Mouse (Mus musculus): ENCODE measurements around the gene Megf8. TPM values are rescaled to one million over a fixed set of nuclear protein-coding genes. Genes with fewer than 3 reads are reported as not detected.

Megf8 gene
- polyA plus RNA-seq, 1 experiment from 2014 or later = 18.2 TPM

DNA sequence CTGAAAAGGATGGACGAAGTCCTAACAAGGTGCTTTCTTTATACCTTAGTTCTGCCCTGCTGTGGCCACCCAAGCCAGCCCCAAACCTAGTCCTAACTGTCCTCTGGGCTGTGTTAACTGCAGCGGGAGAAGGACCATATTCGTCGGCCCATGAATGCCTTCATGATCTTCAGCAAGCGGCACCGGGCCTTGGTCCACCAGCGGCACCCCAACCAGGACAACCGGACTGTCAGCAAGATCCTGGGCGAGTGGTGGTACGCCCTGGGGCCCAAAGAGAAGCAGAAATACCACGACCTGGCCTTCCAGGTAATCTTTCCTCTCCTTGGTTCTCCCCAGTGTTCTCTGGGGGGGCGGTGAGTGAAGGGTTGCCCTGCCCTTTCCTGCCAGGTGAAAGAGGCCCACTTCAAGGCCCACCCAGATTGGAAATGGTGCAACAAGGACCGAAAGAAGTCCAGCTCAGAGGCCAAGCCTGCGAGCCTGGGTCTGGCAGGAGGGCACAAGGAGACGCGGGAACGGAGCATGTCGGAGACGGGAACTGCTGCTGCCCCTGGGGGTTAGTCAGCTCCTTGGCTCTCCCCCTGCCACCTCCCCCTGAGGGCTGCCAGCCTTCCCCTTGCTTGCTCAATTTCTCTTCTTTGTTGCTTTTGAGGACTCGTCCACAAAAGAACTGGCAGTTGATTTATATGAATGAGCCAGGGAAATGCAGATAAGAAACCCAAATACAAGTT is 31.3 kb upstream of the Megf8 start:
- Histone ChIP-seq H3K4me3 (ENCODE audit: low read length) (no peak overlapping the region), H3K4me1 (ENCODE audit: insufficient read depth, low read length) (peaks cover 33% of the 10 kb centered on the region), H3K27ac (ENCODE audit: low read length) (no peak overlapping the region), H3K9ac (replicated peaks; ENCODE audit: low read length) (no peak overlapping the region), H3K27me3 (ENCODE audit: insufficient read depth, low read length) (no peaks in the 10 kb centered on the region), H3K4me2 (replicated peaks; ENCODE audit: low read depth, low read length) (no peak overlapping the region), H3K9me3 (ENCODE audit: low read length) (peaks cover 7% of the 10 kb centered on the region; the same call in 1 of the 2 replicates), H3K36me3 (ENCODE audit: insufficient read depth, low read length) (peaks cover 59% of the 10 kb centered on the region)
- ATAC-seq (ENCODE audit: low FRiP score, low TSS enrichment) = no peak
- 89% methylated on average over 20 of the region's 20 CpGs for WGBS

DNA sequence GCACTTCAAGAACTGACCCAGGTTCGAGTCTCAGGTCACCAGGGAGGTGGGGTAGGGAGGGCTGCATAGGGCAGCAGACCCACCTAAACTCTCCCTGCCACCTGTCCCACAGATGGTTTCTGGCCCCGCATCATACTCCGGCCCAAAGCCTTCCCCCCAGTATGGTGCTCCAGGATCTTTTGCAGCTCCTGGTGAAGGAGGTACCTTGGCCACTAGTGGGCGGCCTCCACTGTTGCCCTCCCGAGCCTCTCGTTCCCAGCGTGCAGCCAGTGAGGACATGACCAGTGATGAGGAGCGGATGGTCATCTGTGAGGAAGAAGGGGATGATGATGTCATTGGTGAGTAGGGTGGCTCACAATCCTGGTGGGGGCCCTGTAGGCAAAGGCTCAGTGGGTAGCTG is 30.0 kb upstream of the Megf8 start:
- Histone ChIP-seq H3K9ac (replicated peaks; ENCODE audit: low read length) (no peak overlapping the region), H3K4me1 (ENCODE audit: insufficient read depth, low read length) (peaks cover 23% of the 10 kb centered on the region), H3K27ac (ENCODE audit: low read length) (no peak overlapping the region), H3K4me3 (ENCODE audit: low read length) (no peak overlapping the region), H3K27me3 (ENCODE audit: insufficient read depth, low read length) (no peaks in the 10 kb centered on the region), H3K36me3 (ENCODE audit: insufficient read depth, low read length) (peaks cover 72% of the 10 kb centered on the region), H3K4me2 (replicated peaks; ENCODE audit: low read depth, low read length) (no peak overlapping the region), H3K9me3 (ENCODE audit: low read length) (peaks cover 7% of the 10 kb centered on the region; the same call in 1 of the 2 replicates)
- 70% methylated on average over 8 of the region's 8 CpGs for WGBS
- ATAC-seq (ENCODE audit: low FRiP score, low TSS enrichment) = no peak

GRCm38 (mm10) chr7:25288011-25288410 is 29.0 kb upstream of the Megf8 start:
- Histone ChIP-seq H3K9me3 (ENCODE audit: low read length) (peaks cover 7% of the 10 kb centered on the region; the same call in 1 of the 2 replicates), H3K9ac (replicated peaks; ENCODE audit: low read length) (no peak overlapping the region), H3K4me1 (ENCODE audit: insufficient read depth, low read length) (peaks cover 21% of the 10 kb centered on the region), H3K4me3 (ENCODE audit: low read length) (no peak overlapping the region), H3K36me3 (ENCODE audit: insufficient read depth, low read length) (peaks cover 80% of the 10 kb centered on the region), H3K27ac (ENCODE audit: low read length) (no peak overlapping the region), H3K27me3 (ENCODE audit: insufficient read depth, low read length) (no peaks in the 10 kb centered on the region), H3K4me2 (replicated peaks; ENCODE audit: low read depth, low read length) (no peak overlapping the region)
- 84% methylated on average over 12 of the region's 12 CpGs for WGBS
- no peak for ATAC-seq (ENCODE audit: low FRiP score, low TSS enrichment)

DNA sequence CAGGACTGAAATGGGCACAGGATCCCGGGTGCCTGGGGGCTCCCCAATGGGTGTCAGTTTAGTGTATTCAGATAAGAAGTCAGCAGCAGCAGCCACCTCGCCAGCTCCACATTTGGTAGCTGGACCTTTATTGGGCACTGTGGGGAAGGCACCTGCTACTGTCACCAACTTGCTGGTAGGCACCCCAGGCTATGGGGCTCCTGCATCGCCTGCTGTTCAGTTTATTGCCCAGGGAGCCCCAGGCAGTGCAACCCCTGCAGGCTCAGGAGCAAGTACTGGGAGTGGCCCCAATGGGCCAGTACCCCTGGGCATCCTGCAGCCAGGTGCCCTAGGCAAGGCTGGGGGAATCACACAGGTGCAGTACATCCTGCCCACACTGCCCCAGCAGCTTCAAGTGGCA is 28.2 kb upstream of the Megf8 start:
- peaks cover 7% of the 10 kb centered on the region; the same call in 1 of the 2 replicates for H3K9me3 ChIP-seq (ENCODE audit: low read length)
- H3K4me2 ChIP-seq (replicated peaks; ENCODE audit: low read depth, low read length) = no peak overlapping the region
- no peak overlapping the region for H3K27ac ChIP-seq (ENCODE audit: low read length)
- no peaks in the 10 kb centered on the region for H3K27me3 ChIP-seq (ENCODE audit: insufficient read depth, low read length)
- no peak overlapping the region for H3K9ac ChIP-seq (replicated peaks; ENCODE audit: low read length)
- WGBS = 87% methylated on average over 3 of the region's 3 CpGs
- peaks cover 87% of the 10 kb centered on the region for H3K36me3 ChIP-seq (ENCODE audit: insufficient read depth, low read length)
- ATAC-seq (ENCODE audit: low FRiP score, low TSS enrichment) = no peak
- H3K4me1 ChIP-seq (ENCODE audit: insufficient read depth, low read length) = peaks cover 13% of the 10 kb centered on the region
- no peak overlapping the region for H3K4me3 ChIP-seq (ENCODE audit: low read length)

- Histone ChIP-seq H3K4me1 (ENCODE audit: insufficient read depth, low read length) (peaks cover 1% of the 10 kb centered on the region; the same call in 1 of the 2 replicates), H3K4me3 (ENCODE audit: low read length) (no peak overlapping the region), H3K9ac (replicated peaks; ENCODE audit: low read length) (no peak overlapping the region), H3K4me2 (replicated peaks; ENCODE audit: low read depth, low read length) (no peak overlapping the region), H3K27ac (ENCODE audit: low read length) (no peak overlapping the region), H3K27me3 (ENCODE audit: insufficient read depth, low read length) (no peaks in the 10 kb centered on the region), H3K36me3 (ENCODE audit: insufficient read depth, low read length) (peaks cover 95% of the 10 kb centered on the region), H3K9me3 (ENCODE audit: low read length) (peaks cover 7% of the 10 kb centered on the region; the same call in 1 of the 2 replicates)
- ATAC-seq (ENCODE audit: low FRiP score, low TSS enrichment) = no peak
- 99% methylated on average over 3 of the region's 3 CpGs for WGBS
Measured at GRCm38 (mm10) chr7:25289925-25290324, 27.0 kb upstream of the Megf8 start.

DNA sequence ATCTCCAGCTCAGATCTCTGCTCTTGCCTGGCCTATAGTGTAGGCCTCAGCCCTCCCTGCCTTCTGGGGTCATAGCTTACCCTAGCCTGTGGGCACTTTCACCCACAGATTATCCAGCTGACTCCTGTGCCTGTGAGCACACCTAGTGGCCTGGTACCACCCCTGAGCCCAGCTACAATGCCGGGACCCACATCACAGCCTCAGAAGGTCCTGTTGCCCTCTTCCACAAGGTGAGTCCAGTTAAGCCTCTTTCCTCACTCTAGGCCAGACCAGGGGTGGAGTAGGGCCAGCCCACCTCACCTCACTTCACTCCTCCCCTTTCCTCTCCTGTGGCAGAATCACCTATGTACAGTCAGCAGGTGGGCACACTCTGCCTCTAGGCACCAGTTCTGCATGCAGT is 26.5 kb upstream of the Megf8 start:
- ATAC-seq (ENCODE audit: low FRiP score, low TSS enrichment) = 0 out of 2 replicates have a peak, but pooled peaks have one; percentile 5
- Histone ChIP-seq H3K4me3 (ENCODE audit: low read length) (no peak overlapping the region), H3K4me1 (ENCODE audit: insufficient read depth, low read length) (no peaks in the 10 kb centered on the region), H3K4me2 (replicated peaks; ENCODE audit: low read depth, low read length) (no peak overlapping the region), H3K9ac (replicated peaks; ENCODE audit: low read length) (no peak overlapping the region), H3K36me3 (ENCODE audit: insufficient read depth, low read length) (peaks cover 94% of the 10 kb centered on the region), H3K27me3 (ENCODE audit: insufficient read depth, low read length) (no peaks in the 10 kb centered on the region), H3K9me3 (ENCODE audit: low read length) (peaks cover 7% of the 10 kb centered on the region; the same call in 1 of the 2 replicates), H3K27ac (ENCODE audit: low read length) (no peak overlapping the region)
- WGBS = 100% methylated on average over 1 of the region's 1 CpGs

- Histone ChIP-seq H3K9ac (replicated peaks; ENCODE audit: low read length) (no peak overlapping the region), H3K4me3 (ENCODE audit: low read length) (no peak overlapping the region), H3K9me3 (ENCODE audit: low read length) (peaks cover 7% of the 10 kb centered on the region; the same call in 1 of the 2 replicates), H3K4me1 (ENCODE audit: insufficient read depth, low read length) (no peaks in the 10 kb centered on the region), H3K36me3 (ENCODE audit: insufficient read depth, low read length) (peaks cover 89% of the 10 kb centered on the region), H3K27me3 (ENCODE audit: insufficient read depth, low read length) (no peaks in the 10 kb centered on the region), H3K4me2 (replicated peaks; ENCODE audit: low read depth, low read length) (no peak overlapping the region), H3K27ac (ENCODE audit: low read length) (no peak overlapping the region)
- ATAC-seq (ENCODE audit: low FRiP score, low TSS enrichment) = peak; percentile 9; the same call in 1 of the 2 replicates
- 84% methylated on average over 2 of the region's 2 CpGs for WGBS
Measured at GRCm38 (mm10) chr7:25290911-25291310, 26.1 kb upstream of the Megf8 start.

GRCm38 (mm10) chr7:25292107-25292506 is 24.9 kb upstream of the Megf8 start:
- H3K9ac ChIP-seq (replicated peaks; ENCODE audit: low read length) = no peak overlapping the region
- no peak for ATAC-seq (ENCODE audit: low FRiP score, low TSS enrichment)
- 56% methylated on average over 7 of the region's 7 CpGs for WGBS
- H3K9me3 ChIP-seq (ENCODE audit: low read length) = peaks cover 7% of the 10 kb centered on the region; the same call in 1 of the 2 replicates
- no peak overlapping the region for H3K4me2 ChIP-seq (replicated peaks; ENCODE audit: low read depth, low read length)
- peak overlapping the region; percentile 13; the same call in 1 of the 2 replicates for H3K27ac ChIP-seq (ENCODE audit: low read length)
- peaks cover 81% of the 10 kb centered on the region for H3K36me3 ChIP-seq (ENCODE audit: insufficient read depth, low read length)
- no peaks in the 10 kb centered on the region for H3K27me3 ChIP-seq (ENCODE audit: insufficient read depth, low read length)
- H3K4me3 ChIP-seq (ENCODE audit: low read length) = no peak overlapping the region
- H3K4me1 ChIP-seq (ENCODE audit: insufficient read depth, low read length) = no peaks in the 10 kb centered on the region

DNA sequence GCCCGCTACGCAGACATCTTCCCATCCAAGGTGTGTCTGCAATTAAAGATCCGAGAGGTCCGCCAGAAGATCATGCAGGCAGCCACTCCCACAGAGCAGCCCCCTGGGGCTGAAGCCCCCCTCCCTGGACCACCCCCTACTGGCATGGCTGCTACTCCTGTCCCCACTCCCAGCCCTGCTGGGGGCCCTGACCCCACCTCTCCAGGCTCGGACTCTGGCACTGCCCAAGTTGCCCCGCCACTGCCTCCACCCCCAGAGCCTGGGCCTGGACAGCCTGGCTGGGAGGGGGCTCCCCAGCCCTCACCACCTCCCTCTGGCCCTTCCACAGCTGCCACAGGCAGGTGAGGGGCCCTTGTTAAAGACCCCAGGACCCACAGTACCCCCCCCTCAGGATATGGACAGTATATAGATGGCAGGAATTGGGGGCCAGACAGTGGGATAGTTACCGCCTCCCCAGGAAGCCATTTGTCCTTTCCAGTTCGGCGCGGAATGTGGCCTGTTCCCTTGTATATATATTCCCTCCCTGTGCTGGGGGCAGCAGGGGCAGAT is 23.7 kb upstream of the Megf8 start:
- H3K36me3 ChIP-seq (ENCODE audit: insufficient read depth, low read length) = peaks cover 69% of the 10 kb centered on the region
- H3K27me3 ChIP-seq (ENCODE audit: insufficient read depth, low read length) = no peaks in the 10 kb centered on the region
- ATAC-seq (ENCODE audit: low FRiP score, low TSS enrichment) = no peak
- no peak overlapping the region for H3K4me2 ChIP-seq (replicated peaks; ENCODE audit: low read depth, low read length)
- 77% methylated on average over 10 of the region's 10 CpGs for WGBS
- H3K27ac ChIP-seq (ENCODE audit: low read length) = peak overlapping the region; percentile 1; the same call in 1 of the 2 replicates
- no peak overlapping the region for H3K9ac ChIP-seq (replicated peaks; ENCODE audit: low read length)
- H3K4me3 ChIP-seq (ENCODE audit: low read length) = no peak overlapping the region
- H3K9me3 ChIP-seq (ENCODE audit: low read length) = peaks cover 7% of the 10 kb centered on the region; the same call in 1 of the 2 replicates
- peaks cover 2% of the 10 kb centered on the region; the same call in 1 of the 2 replicates for H3K4me1 ChIP-seq (ENCODE audit: insufficient read depth, low read length)

- Histone ChIP-seq H3K4me1 (ENCODE audit: insufficient read depth, low read length) (peaks cover 4% of the 10 kb centered on the region; the same call in 1 of the 2 replicates), H3K36me3 (ENCODE audit: insufficient read depth, low read length) (peaks cover 57% of the 10 kb centered on the region), H3K27ac (ENCODE audit: low read length) (no peak overlapping the region), H3K4me3 (ENCODE audit: low read length) (no peak overlapping the region), H3K4me2 (replicated peaks; ENCODE audit: low read depth, low read length) (no peak overlapping the region), H3K27me3 (ENCODE audit: insufficient read depth, low read length) (no peaks in the 10 kb centered on the region), H3K9ac (replicated peaks; ENCODE audit: low read length) (no peak overlapping the region), H3K9me3 (ENCODE audit: low read length) (peaks cover 6% of the 10 kb centered on the region; the same call in 1 of the 2 replicates)
- WGBS = 71% methylated on average over 4 of the region's 4 CpGs
- ATAC-seq (ENCODE audit: low FRiP score, low TSS enrichment) = no peak
Measured at GRCm38 (mm10) chr7:25294495-25294894, 22.5 kb upstream of the Megf8 start.

All from kidney, embryonic 16.5 days (tissue).